Mouse (Mus musculus): Measurements from ENCODE around the gene Agtr1a. TPM values are rescaled to one million over a fixed set of nuclear protein-coding genes. Genes with fewer than 3 reads are reported as not detected.

Agtr1a gene
- polyA plus RNA-seq, 1 experiment from 2014 or later, result 2.5 TPM

- Histone ChIP-seq H3K9me3 (ENCODE audit: control insufficient read depth, low read length) (no peaks in the 10 kb centered on the region), H3K4me2 (ENCODE audit: low read depth, severe bottlenecking) (no peak overlapping the region), H3K36me3 (ENCODE audit: control insufficient read depth, insufficient read depth, low read length) (no peaks in the 10 kb centered on the region), H3K4me1 (ENCODE audit: control insufficient read depth, insufficient read depth, low read length) (0 out of 2 replicates have a peak, but pooled peaks cover 3% of the 10 kb centered on the region), H3K27ac (replicated peaks; ENCODE audit: low read depth, low read length) (no peak overlapping the region), H3K9ac (ENCODE audit: low read length) (no peak overlapping the region), H3K4me3 (ENCODE audit: low read depth, low read length) (no peak overlapping the region), H3K27me3 (ENCODE audit: control insufficient read depth, insufficient read depth, low read length) (no peaks in the 10 kb centered on the region)
- no peak for ATAC-seq (ENCODE audit: insufficient number of reproducible peaks, low FRiP score, low TSS enrichment, low read depth)
- DNase-seq (ENCODE audit: low spot score), result no peak
- WGBS, result 70% methylated on average over 2 of the region's 2 CpGs
Measured at GRCm38 (mm10) chr13:30365378-30365777, 29.1 kb downstream of the Agtr1a start.

GRCm38 (mm10) chr13:30368116-30368515 lies 31.9 kb downstream of the Agtr1a start:
- Histone ChIP-seq H3K4me2 (ENCODE audit: low read depth, severe bottlenecking) (no peak overlapping the region), H3K9me3 (ENCODE audit: control insufficient read depth, low read length) (no peaks in the 10 kb centered on the region), H3K9ac (ENCODE audit: low read length) (no peak overlapping the region), H3K4me1 (ENCODE audit: control insufficient read depth, insufficient read depth, low read length) (no peaks in the 10 kb centered on the region), H3K27ac (replicated peaks; ENCODE audit: low read depth, low read length) (no peak overlapping the region), H3K36me3 (ENCODE audit: control insufficient read depth, insufficient read depth, low read length) (no peaks in the 10 kb centered on the region), H3K4me3 (ENCODE audit: low read depth, low read length) (no peak overlapping the region), H3K27me3 (ENCODE audit: control insufficient read depth, insufficient read depth, low read length) (no peaks in the 10 kb centered on the region)
- no peak for DNase-seq (ENCODE audit: low spot score)
- ATAC-seq (ENCODE audit: insufficient number of reproducible peaks, low FRiP score, low TSS enrichment, low read depth), result no peak
- 60% methylated on average over 8 of the region's 8 CpGs for WGBS

- H3K36me3 ChIP-seq (ENCODE audit: control insufficient read depth, insufficient read depth, low read length), result no peaks in the 10 kb centered on the region
- no peak for DNase-seq (ENCODE audit: low spot score)
- WGBS, result 70% methylated on average over 2 of the region's 2 CpGs
- no peak for ATAC-seq (ENCODE audit: insufficient number of reproducible peaks, low FRiP score, low TSS enrichment, low read depth)
- H3K4me2 ChIP-seq (ENCODE audit: low read depth, severe bottlenecking), result no peak overlapping the region
- no peak overlapping the region for H3K4me3 ChIP-seq (ENCODE audit: low read depth, low read length)
- H3K4me1 ChIP-seq (ENCODE audit: control insufficient read depth, insufficient read depth, low read length), result no peaks in the 10 kb centered on the region
- H3K9me3 ChIP-seq (ENCODE audit: control insufficient read depth, low read length), result no peaks in the 10 kb centered on the region
- H3K27me3 ChIP-seq (ENCODE audit: control insufficient read depth, insufficient read depth, low read length), result no peaks in the 10 kb centered on the region
- no peak overlapping the region for H3K27ac ChIP-seq (replicated peaks; ENCODE audit: low read depth, low read length)
- no peak overlapping the region for H3K9ac ChIP-seq (ENCODE audit: low read length)
Measured at GRCm38 (mm10) chr13:30368746-30369145, 32.5 kb downstream of the Agtr1a start.

- no peak overlapping the region for H3K4me3 ChIP-seq (ENCODE audit: low read depth, low read length)
- WGBS, result 91% methylated on average over 5 of the region's 5 CpGs
- ATAC-seq (ENCODE audit: insufficient number of reproducible peaks, low FRiP score, low TSS enrichment, low read depth) (no peak), DNase-seq (ENCODE audit: low spot score) (no peak)
- H3K9me3 ChIP-seq (ENCODE audit: control insufficient read depth, low read length), result no peaks in the 10 kb centered on the region
- H3K36me3 ChIP-seq (ENCODE audit: control insufficient read depth, insufficient read depth, low read length), result no peaks in the 10 kb centered on the region
- no peaks in the 10 kb centered on the region for H3K4me1 ChIP-seq (ENCODE audit: control insufficient read depth, insufficient read depth, low read length)
- H3K4me2 ChIP-seq (ENCODE audit: low read depth, severe bottlenecking), result no peak overlapping the region
- no peaks in the 10 kb centered on the region for H3K27me3 ChIP-seq (ENCODE audit: control insufficient read depth, insufficient read depth, low read length)
- no peak overlapping the region for H3K27ac ChIP-seq (replicated peaks; ENCODE audit: low read depth, low read length)
- H3K9ac ChIP-seq (ENCODE audit: low read length), result no peak overlapping the region
Measured at GRCm38 (mm10) chr13:30378868-30379267, 42.6 kb downstream of the Agtr1a start.

- no peaks in the 10 kb centered on the region for H3K4me1 ChIP-seq (ENCODE audit: control insufficient read depth, insufficient read depth, low read length)
- no peak overlapping the region for H3K9ac ChIP-seq (ENCODE audit: low read length)
- no peaks in the 10 kb centered on the region for H3K36me3 ChIP-seq (ENCODE audit: control insufficient read depth, insufficient read depth, low read length)
- H3K4me3 ChIP-seq (ENCODE audit: low read depth, low read length), result no peak overlapping the region
- no peak overlapping the region for H3K27ac ChIP-seq (replicated peaks; ENCODE audit: low read depth, low read length)
- H3K9me3 ChIP-seq (ENCODE audit: control insufficient read depth, low read length), result no peaks in the 10 kb centered on the region
- WGBS, result 89% methylated on average over 6 of the region's 6 CpGs
- H3K27me3 ChIP-seq (ENCODE audit: control insufficient read depth, insufficient read depth, low read length), result no peaks in the 10 kb centered on the region
- DNase-seq (ENCODE audit: low spot score) (no peak), ATAC-seq (ENCODE audit: insufficient number of reproducible peaks, low FRiP score, low TSS enrichment, low read depth) (no peak)
- H3K4me2 ChIP-seq (ENCODE audit: low read depth, severe bottlenecking), result no peak overlapping the region
Measured at GRCm38 (mm10) chr13:30385183-30385582, 48.9 kb downstream of the Agtr1a start.

- Histone ChIP-seq H3K36me3 (ENCODE audit: control insufficient read depth, insufficient read depth, low read length) (no peaks in the 10 kb centered on the region), H3K9me3 (ENCODE audit: control insufficient read depth, low read length) (no peaks in the 10 kb centered on the region), H3K27ac (replicated peaks; ENCODE audit: low read depth, low read length) (no peak overlapping the region), H3K9ac (ENCODE audit: low read length) (no peak overlapping the region), H3K4me1 (ENCODE audit: control insufficient read depth, insufficient read depth, low read length) (no peaks in the 10 kb centered on the region), H3K4me3 (ENCODE audit: low read depth, low read length) (no peak overlapping the region), H3K4me2 (ENCODE audit: low read depth, severe bottlenecking) (no peak overlapping the region), H3K27me3 (ENCODE audit: control insufficient read depth, insufficient read depth, low read length) (no peaks in the 10 kb centered on the region)
- no peak for ATAC-seq (ENCODE audit: insufficient number of reproducible peaks, low FRiP score, low TSS enrichment, low read depth)
- no peak for DNase-seq (ENCODE audit: low spot score)
Measured at GRCm38 (mm10) chr13:30394123-30394522, 57.9 kb downstream of the Agtr1a start.

GRCm38 (mm10) chr13:30396431-30396830 lies 60.2 kb downstream of the Agtr1a start:
- Histone ChIP-seq H3K9me3 (ENCODE audit: control insufficient read depth, low read length) (no peaks in the 10 kb centered on the region), H3K4me2 (ENCODE audit: low read depth, severe bottlenecking) (no peak overlapping the region), H3K4me3 (ENCODE audit: low read depth, low read length) (no peak overlapping the region), H3K27ac (replicated peaks; ENCODE audit: low read depth, low read length) (no peak overlapping the region), H3K27me3 (ENCODE audit: control insufficient read depth, insufficient read depth, low read length) (no peaks in the 10 kb centered on the region), H3K36me3 (ENCODE audit: control insufficient read depth, insufficient read depth, low read length) (no peaks in the 10 kb centered on the region), H3K9ac (ENCODE audit: low read length) (no peak overlapping the region), H3K4me1 (ENCODE audit: control insufficient read depth, insufficient read depth, low read length) (no peaks in the 10 kb centered on the region)
- DNase-seq (ENCODE audit: low spot score) (no peak), ATAC-seq (ENCODE audit: insufficient number of reproducible peaks, low FRiP score, low TSS enrichment, low read depth) (no peak)
- WGBS, result 58% methylated on average over 3 of the region's 3 CpGs

- H3K36me3 ChIP-seq (ENCODE audit: control insufficient read depth, insufficient read depth, low read length), result no peaks in the 10 kb centered on the region
- no peaks in the 10 kb centered on the region for H3K9me3 ChIP-seq (ENCODE audit: control insufficient read depth, low read length)
- H3K27ac ChIP-seq (replicated peaks; ENCODE audit: low read depth, low read length), result no peak overlapping the region
- H3K27me3 ChIP-seq (ENCODE audit: control insufficient read depth, insufficient read depth, low read length), result no peaks in the 10 kb centered on the region
- 92% methylated on average over 3 of the region's 3 CpGs for WGBS
- no peaks in the 10 kb centered on the region for H3K4me1 ChIP-seq (ENCODE audit: control insufficient read depth, insufficient read depth, low read length)
- H3K4me2 ChIP-seq (ENCODE audit: low read depth, severe bottlenecking), result no peak overlapping the region
- H3K4me3 ChIP-seq (ENCODE audit: low read depth, low read length), result no peak overlapping the region
- no peak for ATAC-seq (ENCODE audit: insufficient number of reproducible peaks, low FRiP score, low TSS enrichment, low read depth)
- H3K9ac ChIP-seq (ENCODE audit: low read length), result no peak overlapping the region
- DNase-seq (ENCODE audit: low spot score), result no peak
Measured at GRCm38 (mm10) chr13:30398852-30399251, 62.6 kb downstream of the Agtr1a start.

GRCm38 (mm10) chr13:30400621-30401020 lies 64.4 kb downstream of the Agtr1a start:
- ATAC-seq (ENCODE audit: insufficient number of reproducible peaks, low FRiP score, low TSS enrichment, low read depth), result no peak
- Histone ChIP-seq H3K27me3 (ENCODE audit: control insufficient read depth, insufficient read depth, low read length) (no peaks in the 10 kb centered on the region), H3K9me3 (ENCODE audit: control insufficient read depth, low read length) (no peaks in the 10 kb centered on the region), H3K27ac (replicated peaks; ENCODE audit: low read depth, low read length) (no peak overlapping the region), H3K4me1 (ENCODE audit: control insufficient read depth, insufficient read depth, low read length) (no peaks in the 10 kb centered on the region), H3K36me3 (ENCODE audit: control insufficient read depth, insufficient read depth, low read length) (no peaks in the 10 kb centered on the region), H3K9ac (ENCODE audit: low read length) (no peak overlapping the region), H3K4me2 (ENCODE audit: low read depth, severe bottlenecking) (no peak overlapping the region), H3K4me3 (ENCODE audit: low read depth, low read length) (no peak overlapping the region)
- WGBS, result 88% methylated on average over 8 of the region's 8 CpGs
- no peak for DNase-seq (ENCODE audit: low spot score)
